Mouse (Mus musculus) testis, adult 2 months (tissue): ENCODE measurements at regions not wholly inside any gene's neighbourhood (a gene's known extent, or its start where the extent isn't known, plus 50 kb on each side); places are given as distances from the start of the nearest gene placed in this dataset.

Experiments used
- H3K27ac ChIP-seq: fragments of 200-500 bp; 2 replicates; pipeline ENCODE4 v1.5.1; 2012; ENCODE audit warnings: low read depth, low read length; ENCODE audit not compliant: control insufficient read depth, insufficient read depth
- H3K27me3 ChIP-seq: fragments of 200-500 bp; 2 replicates; pipeline ENCODE4 v1.6.1; 2012; ENCODE audit warnings: mild to moderate bottlenecking, low read length, moderate library complexity; ENCODE audit not compliant: control insufficient read depth, insufficient read depth
- H3K36me3 ChIP-seq: fragments of 200-500 bp; 2 replicates; pipeline ENCODE4 v1.6.1; 2012; ENCODE audit warnings: mild to moderate bottlenecking, low read length; ENCODE audit not compliant: control insufficient read depth, insufficient read depth
- H3K4me1 ChIP-seq: fragments of 200-500 bp; 2 replicates; pipeline ENCODE4 v1.6.1; 2012; ENCODE audit warnings: low read length; ENCODE audit not compliant: control insufficient read depth, insufficient read depth
- H3K4me3 ChIP-seq: fragments of 200-500 bp; 2 replicates; pipeline ENCODE4 v1.5.1; 2012; ENCODE audit warnings: low read depth, mild to moderate bottlenecking, low read length, moderate library complexity, mixed read lengths; ENCODE audit not compliant: control insufficient read depth
- CTCF ChIP-seq: fragments of 200-500 bp; IDR thresholded peaks from 2 replicates; pipeline ENCODE4 v1.5.1; 2012; ENCODE audit warnings: low read depth, mild to moderate bottlenecking, inconsistent platforms, low read length, moderate library complexity; ENCODE audit not compliant: control insufficient read depth, insufficient read depth, insufficient replicate concordance
- POLR2A ChIP-seq: fragments of 200-500 bp; IDR thresholded peaks from 2 replicates; pipeline ENCODE4 v1.6.1; 2012; ENCODE audit warnings: low read depth, mild to moderate bottlenecking, inconsistent platforms, low read length, moderate library complexity; ENCODE audit not compliant: control insufficient read depth

DNA sequence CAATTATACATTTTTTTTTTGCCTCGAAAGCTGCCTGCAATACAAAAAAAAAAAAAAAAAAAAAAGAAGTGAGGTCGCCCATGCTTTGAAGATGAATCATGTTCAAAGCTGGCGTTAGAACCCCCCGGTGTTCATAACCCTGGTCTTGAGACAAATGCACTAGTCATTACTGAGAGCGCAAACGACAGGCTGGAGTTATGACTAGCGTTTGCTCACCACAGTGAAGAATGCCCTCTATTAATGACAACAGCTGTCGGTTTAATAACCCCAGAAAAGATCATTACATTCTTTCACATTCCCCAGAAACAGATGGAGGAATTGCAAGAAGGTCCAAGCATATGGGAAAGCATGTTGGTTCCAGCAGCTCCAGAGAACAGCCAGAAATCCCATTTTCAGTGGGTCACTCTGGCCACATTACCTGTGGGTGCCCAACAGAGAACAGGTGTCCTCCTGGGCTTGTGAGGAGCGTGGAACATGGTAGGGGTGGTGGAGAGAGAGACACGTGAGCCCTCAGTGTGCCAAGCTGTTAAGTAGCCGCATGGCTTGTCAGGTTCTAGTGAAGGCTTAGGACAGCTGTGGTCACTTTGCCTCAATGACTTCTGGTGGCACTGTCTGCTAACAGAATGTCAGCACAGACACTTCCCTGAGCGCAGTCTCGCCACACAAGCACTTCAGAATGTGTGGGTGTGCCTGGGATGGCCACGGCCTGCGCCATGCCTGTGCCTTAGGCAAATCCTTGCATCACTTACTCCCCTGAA is 60.4 kb downstream of the Aipl1 start:
- Histone ChIP-seq H3K4me1 (no peaks in the 10 kb centered on the region), H3K4me3 (no peak overlapping the region), H3K27me3 (no peaks in the 10 kb centered on the region), H3K27ac (no peak overlapping the region), H3K36me3 (no peaks in the 10 kb centered on the region)
- TF ChIP-seq POLR2A (no peak), CTCF (no peak)

DNA sequence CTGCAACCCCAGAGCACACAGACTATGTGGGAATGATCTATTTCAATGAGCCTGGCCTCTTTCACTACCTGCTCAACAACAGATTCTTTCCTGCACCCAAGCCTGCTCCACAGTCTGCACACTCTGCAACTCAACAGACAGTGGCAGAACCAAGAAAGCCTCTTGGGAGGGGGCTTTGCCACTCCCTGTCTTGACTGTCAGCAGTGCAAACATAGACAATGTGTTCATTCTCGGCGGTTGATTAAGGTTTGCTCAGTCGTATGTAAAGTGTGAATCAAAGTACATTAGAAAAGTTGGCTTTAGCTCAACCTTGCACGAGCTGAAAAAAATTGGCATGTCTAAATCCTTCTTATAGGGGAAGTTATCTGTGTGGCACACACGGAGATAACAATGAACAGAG is 66.0 kb downstream of the Aipl1 start:
- Histone ChIP-seq H3K27ac (no peak overlapping the region), H3K27me3 (no peaks in the 10 kb centered on the region), H3K36me3 (no peaks in the 10 kb centered on the region), H3K4me1 (no peaks in the 10 kb centered on the region), H3K4me3 (no peak overlapping the region)
- TF ChIP-seq POLR2A (no peak), CTCF (no peak)

DNA sequence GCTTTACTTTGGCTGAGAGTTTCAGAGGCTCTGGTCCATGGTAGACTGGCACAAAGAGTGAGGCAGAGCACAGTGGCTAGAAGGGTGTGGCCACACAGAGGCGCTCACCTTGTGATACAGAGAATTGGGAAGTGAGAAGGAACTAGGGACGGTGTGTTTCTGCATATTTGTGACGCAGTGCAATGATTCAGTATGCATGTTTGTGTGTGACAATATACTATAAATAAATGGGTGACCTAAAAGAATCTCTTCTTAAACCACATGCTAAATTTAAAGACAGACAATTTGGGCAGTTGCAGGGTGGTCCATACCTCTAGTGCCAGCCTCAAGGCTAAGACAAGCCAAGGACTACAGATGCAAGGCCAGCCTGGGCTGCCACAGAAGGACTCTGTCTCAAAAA is 75.0 kb downstream of the Aipl1 start:
- H3K27me3 ChIP-seq: no peaks in the 10 kb centered on the region

DNA sequence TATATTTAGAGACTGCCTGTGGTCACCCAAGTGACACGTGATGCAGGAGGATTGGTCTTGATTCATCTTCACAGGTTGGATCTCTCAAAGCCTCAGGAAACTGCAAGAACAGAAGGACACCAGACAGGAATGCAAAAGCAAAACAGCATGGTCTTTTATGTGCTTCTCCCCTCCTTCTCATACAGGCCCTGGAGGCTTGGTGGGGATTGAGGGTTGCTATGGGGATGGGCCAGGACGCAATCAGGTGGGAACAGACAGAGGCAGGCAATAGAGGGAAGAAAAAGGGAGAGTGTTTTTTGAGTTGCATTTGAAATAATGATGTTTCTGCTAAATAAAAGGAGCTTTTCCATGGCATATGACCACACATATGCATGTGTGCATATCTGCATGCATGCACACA is 84.8 kb downstream of the Aipl1 start:
- Histone ChIP-seq H3K36me3 (no peaks in the 10 kb centered on the region), H3K4me1 (no peaks in the 10 kb centered on the region), H3K27ac (no peak overlapping the region), H3K27me3 (no peaks in the 10 kb centered on the region), H3K4me3 (no peak overlapping the region)
- no peak for TF ChIP-seq CTCF
- TF ChIP-seq POLR2A: no peak

More for the DNA sequence above, 75.0 kb downstream of the Aipl1 start:
- no peak overlapping the region for H3K4me3 ChIP-seq
- no peaks in the 10 kb centered on the region for H3K4me1 ChIP-seq
- no peaks in the 10 kb centered on the region for H3K36me3 ChIP-seq
- TF ChIP-seq POLR2A (no peak), CTCF (no peak)
- no peak overlapping the region for H3K27ac ChIP-seq

DNA sequence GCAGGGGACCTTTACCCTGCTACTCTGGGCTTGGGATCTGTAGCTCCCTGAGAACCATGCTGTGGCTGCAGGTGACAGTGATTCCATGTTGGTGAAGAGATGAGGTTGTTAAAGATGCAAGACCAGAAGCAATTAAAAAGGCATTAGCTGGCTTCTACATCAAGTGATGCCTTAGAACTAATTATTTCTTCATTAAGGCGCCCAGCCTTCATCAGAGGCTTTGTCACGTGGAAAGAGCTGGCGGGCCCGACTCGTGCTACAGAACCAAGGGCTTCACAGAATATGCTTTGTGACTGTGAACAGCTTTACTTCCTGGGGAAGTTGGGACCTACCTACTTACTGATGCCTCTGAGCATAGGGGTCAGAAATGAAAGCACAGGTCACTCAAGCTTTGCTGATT is 90.1 kb downstream of the Aipl1 start:
- no peak for TF ChIP-seq POLR2A
- no peak for TF ChIP-seq CTCF
- Histone ChIP-seq H3K27me3 (no peaks in the 10 kb centered on the region), H3K4me1 (no peaks in the 10 kb centered on the region), H3K4me3 (no peak overlapping the region), H3K36me3 (no peaks in the 10 kb centered on the region), H3K27ac (no peak overlapping the region)

DNA sequence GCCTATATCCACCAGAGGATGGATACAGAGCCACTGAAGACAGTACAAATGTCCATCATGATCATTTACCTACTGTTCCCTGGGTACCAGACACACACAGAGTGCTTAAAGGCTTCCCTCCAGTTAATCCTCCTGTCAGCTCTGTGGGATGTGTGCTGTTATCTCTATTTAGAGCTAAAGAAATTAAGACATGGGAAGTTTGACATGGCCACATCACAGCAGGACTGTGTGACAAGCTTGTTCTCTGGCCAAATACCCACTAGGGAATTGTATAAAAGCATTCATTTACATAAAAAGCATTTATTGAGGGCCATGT is 92.3 kb downstream of the Aipl1 start:
- H3K4me1 ChIP-seq: no peaks in the 10 kb centered on the region

DNA sequence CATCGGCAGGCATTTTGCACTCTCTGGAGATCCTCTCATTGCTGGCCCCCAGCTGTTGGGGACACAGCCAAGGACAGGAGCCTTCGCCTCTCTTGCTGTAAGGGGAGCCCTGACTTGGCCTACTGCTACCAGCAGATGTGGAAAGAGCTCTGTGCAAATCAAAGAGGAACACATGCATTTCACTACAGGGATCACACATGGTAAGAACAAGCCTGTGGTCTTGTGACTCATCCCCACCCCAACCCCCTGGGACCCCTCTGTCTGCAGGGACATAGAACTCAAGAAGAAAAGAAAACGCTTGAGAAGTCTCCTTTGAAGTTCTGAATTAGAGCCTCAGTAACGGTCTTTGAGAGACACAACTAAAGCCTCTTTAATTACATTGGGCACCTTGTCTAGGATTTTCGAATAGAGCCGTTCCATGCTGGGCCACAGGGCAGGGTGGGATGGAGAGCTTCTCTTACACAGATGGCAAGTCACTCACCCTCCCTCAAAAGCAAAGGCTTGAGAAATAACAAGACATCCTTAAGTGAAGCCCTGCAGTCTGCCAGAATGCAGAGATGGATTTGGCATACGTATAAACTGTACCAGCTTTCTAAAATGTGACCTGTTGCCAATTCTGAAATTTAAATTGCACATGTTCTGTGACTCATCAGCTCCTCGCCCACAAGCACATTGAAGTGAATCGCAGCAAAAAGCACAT is 92.8 kb downstream of the Aipl1 start:
- no peaks in the 10 kb centered on the region for H3K4me1 ChIP-seq
- no peak for TF ChIP-seq CTCF
- no peak for TF ChIP-seq POLR2A
- H3K36me3 ChIP-seq: no peaks in the 10 kb centered on the region
- no peaks in the 10 kb centered on the region for H3K27me3 ChIP-seq
- H3K4me3 ChIP-seq: no peak overlapping the region
- H3K27ac ChIP-seq: no peak overlapping the region

More for the DNA sequence above, 92.3 kb downstream of the Aipl1 start:
- Histone ChIP-seq H3K36me3 (no peaks in the 10 kb centered on the region), H3K4me3 (no peak overlapping the region), H3K27me3 (no peaks in the 10 kb centered on the region), H3K27ac (no peak overlapping the region)
- TF ChIP-seq POLR2A (no peak), CTCF (no peak)

DNA sequence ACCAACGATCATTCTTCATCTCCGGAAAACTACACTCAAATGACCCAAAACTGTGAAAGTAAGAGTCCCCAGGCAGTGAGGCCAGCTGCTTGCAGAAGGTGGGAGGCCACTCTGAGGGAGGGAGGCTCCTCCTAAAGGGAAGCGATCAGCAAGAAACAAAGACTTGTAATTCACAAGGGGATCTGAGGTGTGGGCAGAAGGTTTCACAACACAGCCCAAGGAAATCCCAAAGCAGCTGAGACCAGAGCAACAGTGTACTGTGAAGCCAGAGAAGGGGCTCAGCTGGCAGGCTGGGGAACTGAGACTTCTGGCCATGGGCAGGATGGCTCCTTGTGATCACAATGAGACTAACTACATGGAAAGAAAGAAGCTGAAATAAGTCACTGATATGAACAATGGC is 93.8 kb downstream of the Aipl1 start:
- no peaks in the 10 kb centered on the region for H3K27me3 ChIP-seq
- no peak overlapping the region for H3K4me3 ChIP-seq
- H3K27ac ChIP-seq: no peak overlapping the region
- no peaks in the 10 kb centered on the region for H3K4me1 ChIP-seq
- TF ChIP-seq POLR2A: no peak
- no peak for TF ChIP-seq CTCF
- H3K36me3 ChIP-seq: no peaks in the 10 kb centered on the region
